Mouse (Mus musculus): ENCODE measurements around the gene Liph. TPM values are rescaled to one million over a fixed set of nuclear protein-coding genes. Genes with fewer than 3 reads are reported as not detected.
"Not testable (repeated sequence)": the region's sequence is repeated elsewhere in the genome, so short reads cannot be mapped to it uniquely, and the experiment has no call there.

Liph gene
- polyA plus RNA-seq, 1 experiment from 2014 or later: 0.80 TPM

DNA sequence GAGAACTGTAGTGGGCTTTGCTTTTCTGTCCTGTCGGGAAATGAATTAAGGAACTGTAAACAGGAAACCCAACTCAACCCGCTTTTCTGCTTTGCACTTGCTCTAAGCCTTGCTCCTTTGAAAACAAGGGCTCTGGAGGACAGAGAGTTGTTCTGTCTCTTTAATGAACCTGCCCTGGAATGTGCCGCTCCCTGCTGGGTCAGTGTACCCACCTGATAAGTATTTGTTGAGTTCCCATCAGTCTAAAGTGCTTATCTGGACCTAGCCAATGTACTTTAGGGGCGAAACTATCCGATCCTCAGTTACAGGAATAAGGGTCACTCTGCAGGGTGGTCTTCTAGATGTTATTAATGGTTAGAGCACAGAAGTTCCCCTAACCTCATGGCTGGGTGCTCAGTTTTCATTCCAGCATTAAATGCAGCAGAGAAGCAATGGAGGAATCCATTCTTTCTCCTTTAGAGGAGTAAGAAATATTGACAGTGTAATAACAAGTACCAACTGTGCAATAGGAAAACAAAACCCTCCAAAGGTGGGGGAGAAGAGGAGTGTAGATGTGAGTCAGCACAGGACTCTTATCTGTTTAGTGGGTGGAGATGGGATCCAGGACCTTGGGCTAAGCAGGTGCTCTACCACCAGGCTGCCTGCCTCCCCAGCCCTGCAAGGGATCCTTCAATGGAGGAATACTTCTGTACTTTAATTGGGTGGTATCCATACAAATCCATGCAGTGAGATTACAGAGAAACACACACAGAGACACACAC lies 1.6 kb upstream of the Liph start:
- Histone ChIP-seq H3K9ac (no peak overlapping the region), H3K4me1 (peaks cover 4% of the 10 kb centered on the region), H3K4me3 (no peak overlapping the region), H3K9me3 (no peaks in the 10 kb centered on the region), H3K27me3 (replicated peaks) (no peaks in the 10 kb centered on the region; the same call in 1 of the 2 replicates), H3K27ac (no peak overlapping the region), H3K36me3 (replicated peaks) (no peaks in the 10 kb centered on the region), H3K4me2 (no peak overlapping the region)
- WGBS: 72% methylated on average over 5 of the region's 5 CpGs
- ATAC-seq (replicated peaks): no peak

DNA sequence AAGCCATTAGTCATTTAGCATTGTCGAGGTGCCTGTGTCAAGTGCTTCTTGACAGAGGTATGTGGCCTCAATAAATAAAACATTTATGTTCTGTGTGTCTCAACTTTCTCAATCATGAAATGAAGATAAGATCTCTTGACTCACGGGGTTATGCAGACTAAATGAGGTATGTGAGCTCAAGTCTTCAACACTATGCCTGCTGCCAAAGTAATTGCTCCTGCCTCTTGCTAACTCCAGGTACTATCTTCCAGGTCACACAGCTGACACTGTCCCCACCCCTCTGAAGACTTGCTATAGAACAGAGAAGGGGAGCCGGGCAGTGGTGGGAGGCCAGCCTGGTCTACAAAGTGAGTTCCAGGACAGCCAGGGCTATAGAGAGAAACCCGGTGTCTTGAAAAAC lies 939 bp upstream of the Liph start:
- Histone ChIP-seq H3K4me3 (no peak overlapping the region), H3K36me3 (replicated peaks) (no peaks in the 10 kb centered on the region), H3K27me3 (replicated peaks) (no peaks in the 10 kb centered on the region; the same call in 1 of the 2 replicates), H3K27ac (no peak overlapping the region), H3K9me3 (no peaks in the 10 kb centered on the region), H3K4me1 (peaks cover 4% of the 10 kb centered on the region), H3K9ac (no peak overlapping the region), H3K4me2 (no peak overlapping the region)
- no peak for ATAC-seq (replicated peaks)
- 76% methylated on average over 4 of the region's 4 CpGs for WGBS

DNA sequence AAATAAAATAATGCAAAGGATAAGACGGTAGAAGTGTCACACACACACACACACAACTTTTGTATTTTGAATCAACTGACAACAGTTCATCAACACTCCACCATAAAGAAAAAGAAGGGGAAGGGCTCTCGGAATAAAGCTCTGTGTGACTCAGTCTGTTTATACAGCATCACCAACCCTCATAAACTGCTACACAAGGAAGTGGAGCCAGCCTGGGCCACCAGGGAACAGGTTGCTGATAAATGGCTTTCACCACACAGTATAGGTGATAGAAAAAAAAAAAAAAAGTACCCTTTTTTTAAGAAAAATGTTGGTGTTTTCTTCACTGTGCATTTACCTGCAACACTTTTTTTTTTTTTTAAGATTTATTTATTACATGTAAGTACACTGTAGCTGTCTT lies 3.7 kb downstream of the Liph start:
- ATAC-seq (replicated peaks): no peak
- Histone ChIP-seq H3K4me2 (no peak overlapping the region), H3K9ac (no peak overlapping the region), H3K4me1 (peaks cover 4% of the 10 kb centered on the region), H3K27me3 (replicated peaks) (no peaks in the 10 kb centered on the region; the same call in 1 of the 2 replicates), H3K4me3 (no peak overlapping the region), H3K36me3 (replicated peaks) (no peaks in the 10 kb centered on the region), H3K27ac (no peak overlapping the region), H3K9me3 (no peaks in the 10 kb centered on the region)
- 90% methylated on average over 2 of the region's 2 CpGs for WGBS

DNA sequence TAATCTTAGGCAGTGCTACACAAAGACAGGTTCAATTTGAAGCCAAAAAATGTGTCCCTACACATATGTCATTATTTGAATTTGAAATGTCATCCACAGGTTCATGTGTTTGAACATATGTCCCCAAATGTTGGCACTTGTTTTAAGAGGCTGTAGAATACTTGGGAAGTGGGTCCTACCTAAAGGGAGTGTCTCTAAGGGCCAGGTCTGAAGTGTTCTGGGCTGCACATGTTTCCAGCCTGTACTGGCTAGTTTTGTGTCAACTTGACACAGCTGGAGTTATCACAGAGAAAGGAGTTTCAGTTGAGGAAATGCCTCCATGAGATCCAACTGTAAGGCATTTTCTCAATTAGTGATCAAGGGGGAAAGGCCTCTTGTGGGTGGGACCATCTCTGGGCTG lies 4.6 kb downstream of the Liph start:
- not testable (repeated sequence) for H3K27ac ChIP-seq; ATAC-seq (replicated peaks); H3K9me3 ChIP-seq; H3K36me3 ChIP-seq (replicated peaks); H3K4me1 ChIP-seq; H3K4me3 ChIP-seq; H3K4me2 ChIP-seq; H3K27me3 ChIP-seq (replicated peaks); H3K9ac ChIP-seq

DNA sequence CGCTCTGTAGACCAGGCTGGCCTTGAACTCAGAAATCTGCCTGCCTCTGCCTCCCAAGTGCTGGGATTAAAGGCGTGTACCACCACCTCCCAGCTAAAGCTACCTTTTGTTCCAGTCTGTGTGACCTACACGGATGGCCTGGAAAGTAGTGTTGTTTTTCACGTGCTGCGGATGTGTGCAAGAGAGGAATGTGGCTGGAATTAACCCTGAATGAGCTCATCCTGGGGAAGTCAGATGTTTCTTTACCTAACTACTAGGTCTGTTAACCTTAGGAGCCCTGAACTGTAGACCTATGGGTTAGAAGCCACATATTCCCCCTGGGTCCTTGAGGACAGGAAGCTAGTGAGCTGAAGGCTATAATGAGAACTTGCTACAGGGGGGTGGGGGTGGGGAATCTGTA lies 7.5 kb downstream of the Liph start:
- Histone ChIP-seq H3K4me3 (no peak overlapping the region), H3K9me3 (no peaks in the 10 kb centered on the region), H3K9ac (no peak overlapping the region), H3K27ac (no peak overlapping the region), H3K4me1 (no peaks in the 10 kb centered on the region), H3K4me2 (no peak overlapping the region), H3K27me3 (replicated peaks) (no peaks in the 10 kb centered on the region), H3K36me3 (replicated peaks) (no peaks in the 10 kb centered on the region)
- ATAC-seq (replicated peaks): no peak
- WGBS: 73% methylated on average over 5 of the region's 5 CpGs

DNA sequence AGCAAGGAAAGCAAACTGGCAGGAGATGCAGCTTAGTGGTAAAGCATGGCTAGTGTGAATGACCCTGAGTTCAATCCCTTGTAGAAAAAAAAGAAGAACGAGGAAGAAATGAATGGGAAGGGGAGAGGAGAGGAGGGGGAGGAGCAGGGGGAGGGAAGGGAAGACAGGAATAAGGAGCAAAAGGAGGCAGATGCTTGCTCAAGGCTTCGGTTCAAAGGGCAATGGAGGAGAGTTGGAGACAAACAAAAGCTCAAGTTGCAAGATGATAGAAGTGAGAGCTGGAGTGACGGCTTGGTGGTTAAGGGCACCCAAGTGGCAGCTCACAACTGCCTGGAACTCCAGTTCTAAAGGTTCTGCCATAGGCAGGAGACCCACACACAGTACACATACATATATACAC lies 9.3 kb downstream of the Liph start:
- no peaks in the 10 kb centered on the region for H3K36me3 ChIP-seq (replicated peaks)
- H3K4me2 ChIP-seq: no peak overlapping the region
- no peaks in the 10 kb centered on the region for H3K27me3 ChIP-seq (replicated peaks)
- no peaks in the 10 kb centered on the region for H3K9me3 ChIP-seq
- H3K4me3 ChIP-seq: no peak overlapping the region
- H3K27ac ChIP-seq: no peak overlapping the region
- ATAC-seq (replicated peaks): no peak
- H3K4me1 ChIP-seq: no peaks in the 10 kb centered on the region
- WGBS: 50% methylated on average over 3 of the region's 3 CpGs
- H3K9ac ChIP-seq: no peak overlapping the region

DNA sequence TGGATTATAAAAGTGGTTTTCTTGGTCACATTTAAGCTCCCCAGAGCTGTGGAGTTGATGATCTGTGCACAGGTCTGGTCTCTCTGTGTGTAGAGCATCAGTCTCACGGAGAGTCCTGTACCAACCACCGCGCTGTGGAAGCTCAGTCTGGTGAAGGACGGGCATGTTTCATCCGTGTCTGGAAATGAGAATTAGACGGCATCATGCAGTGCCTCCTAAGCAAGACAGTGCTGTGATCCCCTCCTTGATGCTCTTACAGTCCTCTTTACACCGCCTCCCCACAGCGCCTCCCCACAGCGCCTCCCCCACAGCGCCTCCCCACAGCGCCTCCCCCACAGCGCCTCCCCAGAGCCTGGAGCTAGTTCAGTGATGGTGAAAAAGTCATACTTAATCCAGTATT lies 11.4 kb downstream of the Liph start:
- Histone ChIP-seq H3K4me3 (no peak overlapping the region), H3K27ac (no peak overlapping the region), H3K36me3 (replicated peaks) (no peaks in the 10 kb centered on the region), H3K4me2 (no peak overlapping the region), H3K9me3 (no peaks in the 10 kb centered on the region), H3K27me3 (replicated peaks) (no peaks in the 10 kb centered on the region), H3K9ac (no peak overlapping the region), H3K4me1 (no peaks in the 10 kb centered on the region)
- no peak for ATAC-seq (replicated peaks)
- 83% methylated on average over 12 of the region's 12 CpGs for WGBS

DNA sequence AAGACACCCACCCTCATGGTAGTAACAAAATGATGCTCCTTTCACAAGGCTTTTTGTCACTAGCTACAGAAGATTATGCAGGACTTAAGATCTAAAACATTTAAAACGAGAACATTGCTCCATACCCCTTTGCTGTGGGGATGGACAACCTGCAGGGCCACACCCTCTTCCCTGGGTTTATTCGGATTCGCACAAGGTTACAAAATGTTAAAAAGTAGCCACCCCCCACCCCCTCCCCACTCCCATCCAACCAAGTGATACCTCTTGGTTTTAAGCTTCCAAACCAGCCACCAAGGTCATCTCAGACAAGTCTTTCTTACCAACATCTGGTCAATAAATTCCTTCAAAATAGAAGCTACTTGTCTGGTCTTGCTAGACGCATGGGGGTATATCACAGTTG lies 11.9 kb downstream of the Liph start:
- Histone ChIP-seq H3K27me3 (replicated peaks) (no peaks in the 10 kb centered on the region), H3K36me3 (replicated peaks) (no peaks in the 10 kb centered on the region), H3K4me2 (no peak overlapping the region), H3K27ac (no peak overlapping the region), H3K4me1 (no peaks in the 10 kb centered on the region), H3K9me3 (no peaks in the 10 kb centered on the region), H3K4me3 (no peak overlapping the region), H3K9ac (no peak overlapping the region)
- ATAC-seq (replicated peaks): no peak
- 95% methylated on average over 4 of the region's 4 CpGs for WGBS

DNA sequence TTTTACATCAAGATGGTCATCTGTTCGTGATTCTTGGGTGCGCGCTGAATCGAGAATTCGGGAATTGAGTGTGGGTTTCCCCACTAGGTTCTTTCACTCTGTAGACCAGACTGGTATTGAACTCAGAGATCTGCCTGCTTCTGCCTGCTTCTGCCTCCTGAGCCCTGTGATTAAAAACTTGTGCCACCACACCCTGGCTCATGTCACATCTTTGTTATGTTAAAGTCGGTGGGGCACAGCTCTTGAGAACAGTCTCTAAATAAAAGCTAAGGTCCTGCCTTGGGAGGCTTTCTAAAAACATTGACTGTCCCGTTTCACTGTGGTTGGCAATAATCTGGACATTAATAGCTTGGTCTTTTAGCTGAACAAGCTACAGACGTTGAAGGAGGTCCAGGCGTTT lies 12.3 kb downstream of the Liph start:
- Histone ChIP-seq H3K27me3 (replicated peaks) (no peaks in the 10 kb centered on the region), H3K9me3 (no peaks in the 10 kb centered on the region), H3K4me1 (no peaks in the 10 kb centered on the region), H3K36me3 (replicated peaks) (no peaks in the 10 kb centered on the region), H3K4me3 (no peak overlapping the region), H3K9ac (no peak overlapping the region), H3K4me2 (no peak overlapping the region), H3K27ac (no peak overlapping the region)
- ATAC-seq (replicated peaks): no peak
- WGBS: 94% methylated on average over 9 of the region's 9 CpGs

DNA sequence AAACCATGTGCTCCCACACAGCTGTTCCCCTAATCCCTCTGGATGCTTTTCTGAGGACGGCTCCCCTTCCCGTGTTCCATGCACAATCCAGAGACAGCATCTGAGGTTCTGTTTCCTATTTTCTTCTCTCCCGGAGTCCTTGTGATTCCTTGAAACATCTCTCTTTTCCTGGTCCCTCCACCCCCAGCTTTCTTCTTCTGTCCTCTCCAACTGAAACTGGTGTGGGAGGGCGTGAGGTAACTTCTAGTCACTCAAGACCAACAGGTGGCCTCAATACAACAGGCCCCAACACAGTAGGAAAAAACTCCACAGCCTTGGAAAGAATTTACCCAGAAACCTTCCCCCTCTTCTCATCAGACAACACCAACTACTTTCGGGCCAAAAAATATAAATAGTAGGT lies 18.1 kb downstream of the Liph start:
- no peak overlapping the region for H3K4me3 ChIP-seq
- H3K27me3 ChIP-seq (replicated peaks): 0 out of 2 replicates have a peak, but pooled peaks cover 3% of the 10 kb centered on the region
- ATAC-seq (replicated peaks): no peak
- peaks cover 8% of the 10 kb centered on the region for H3K4me1 ChIP-seq
- H3K27ac ChIP-seq: no peak overlapping the region
- H3K4me2 ChIP-seq: no peak overlapping the region
- no peak overlapping the region for H3K9ac ChIP-seq
- H3K9me3 ChIP-seq: no peaks in the 10 kb centered on the region
- 79% methylated on average over 5 of the region's 5 CpGs for WGBS
- H3K36me3 ChIP-seq (replicated peaks): no peaks in the 10 kb centered on the region

DNA sequence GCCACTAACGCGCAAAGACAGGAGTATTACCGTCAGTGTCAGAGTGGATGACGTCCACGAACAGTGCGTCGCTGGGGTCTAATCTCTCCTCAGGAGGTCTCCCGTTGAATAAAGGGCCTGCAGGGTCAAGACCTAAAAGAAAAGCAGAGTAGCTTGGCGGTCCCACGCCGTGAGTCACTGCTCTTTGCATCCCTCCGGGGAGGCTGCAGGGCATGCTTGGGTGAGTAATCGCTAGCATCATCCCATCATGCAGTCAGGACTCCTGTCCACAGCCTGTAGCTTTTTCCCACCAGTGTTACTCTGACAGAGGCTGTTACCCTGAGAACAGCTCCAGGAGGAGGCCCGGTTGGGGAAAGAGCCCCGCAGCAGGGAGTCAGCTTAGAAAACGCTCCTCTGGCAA lies 19.3 kb downstream of the Liph start:
- Histone ChIP-seq H3K27ac (no peak overlapping the region), H3K4me3 (peak overlapping the region; percentile 10; the same call in 1 of the 2 replicates), H3K9ac (no peak overlapping the region), H3K4me1 (peaks cover 8% of the 10 kb centered on the region), H3K4me2 (peak overlapping the region; percentile 41), H3K36me3 (replicated peaks) (no peaks in the 10 kb centered on the region), H3K27me3 (replicated peaks) (0 out of 2 replicates have a peak, but pooled peaks cover 3% of the 10 kb centered on the region), H3K9me3 (no peaks in the 10 kb centered on the region)
- ATAC-seq (replicated peaks): no peak
- under 1% methylated on average over 16 of the region's 16 CpGs for WGBS

DNA sequence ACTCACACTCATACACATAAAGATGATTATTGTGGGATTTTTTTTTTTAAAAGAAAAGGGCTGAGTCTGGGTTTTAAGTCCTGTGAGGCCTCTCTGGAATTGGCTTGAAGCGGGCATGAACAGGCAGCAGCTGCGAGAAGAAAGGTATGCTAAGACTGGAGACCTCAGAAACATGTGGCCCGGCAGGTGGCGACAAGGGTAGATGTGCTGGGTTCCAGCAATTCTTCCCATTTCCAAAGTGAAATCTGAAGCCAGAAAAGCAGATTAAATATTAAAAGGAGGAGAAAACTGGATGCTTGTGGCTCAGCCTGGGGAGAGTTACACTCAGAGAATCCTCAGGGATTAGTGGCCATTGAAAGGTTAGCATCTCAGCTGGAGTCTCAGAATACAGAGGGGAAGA lies 24.0 kb downstream of the Liph start:
- Histone ChIP-seq H3K9ac (no peak overlapping the region), H3K4me1 (peaks cover 7% of the 10 kb centered on the region), H3K36me3 (replicated peaks) (no peaks in the 10 kb centered on the region), H3K27ac (no peak overlapping the region), H3K4me3 (no peak overlapping the region), H3K27me3 (replicated peaks) (0 out of 2 replicates have a peak, but pooled peaks cover 3% of the 10 kb centered on the region), H3K4me2 (no peak overlapping the region), H3K9me3 (no peaks in the 10 kb centered on the region)
- no peak for ATAC-seq (replicated peaks)
- 44% methylated on average over 4 of the region's 4 CpGs for WGBS

DNA sequence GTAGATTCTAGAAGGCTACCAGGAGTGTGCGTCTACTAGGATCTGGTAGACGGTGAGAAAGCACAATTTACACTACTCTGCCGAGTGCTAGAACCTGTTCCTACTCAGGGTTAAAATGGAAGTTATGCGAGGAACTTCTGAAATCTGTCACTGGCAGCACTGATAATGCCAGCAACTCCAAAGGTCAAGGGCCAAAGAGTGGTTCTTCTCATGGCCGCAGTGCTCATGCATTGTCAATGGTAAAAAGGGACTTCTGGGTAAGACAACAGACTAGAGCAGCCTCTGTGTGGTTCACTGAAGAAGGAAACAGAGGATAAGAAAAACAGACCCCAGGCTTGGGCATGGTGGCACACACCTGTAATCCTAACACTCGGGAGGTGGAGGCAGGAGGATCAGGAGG lies 24.9 kb downstream of the Liph start:
- Histone ChIP-seq H3K27ac (no peak overlapping the region), H3K9ac (no peak overlapping the region), H3K4me1 (no peaks in the 10 kb centered on the region), H3K36me3 (replicated peaks) (no peaks in the 10 kb centered on the region), H3K27me3 (replicated peaks) (no peaks in the 10 kb centered on the region), H3K4me3 (no peak overlapping the region), H3K4me2 (no peak overlapping the region), H3K9me3 (no peaks in the 10 kb centered on the region)
- 89% methylated on average over 6 of the region's 6 CpGs for WGBS
- no peak for ATAC-seq (replicated peaks)

Data from midbrain, embryonic 15.5 days (tissue).